Mouse (Mus musculus) forebrain, postnatal 0 days (tissue): ENCODE measurements around the gene Srbd1. TPM values are rescaled to one million over a fixed set of nuclear protein-coding genes. Genes with fewer than 3 reads are reported as not detected.

Source experiments
- ATAC-seq: fragments of 200-750 bp; cut with Nextera tagmentation; 2 replicates; pipeline ENCODE4 v1.8.0; 2017; ENCODE audit warnings: mild to moderate bottlenecking, moderate library complexity
- DNase-seq: peaks from one replicate; pipeline ENCODE4 v3.0.0-alpha.2; 2015
- H3K27ac ChIP-seq: fragments of 300-500 bp; sonication (generic); 2 replicates; pipeline ENCODE4 v1.5.1; 2014; ENCODE audit warnings: low read depth, mild to moderate bottlenecking, antibody characterized with exemption, low read length, moderate library complexity, mixed read lengths
- H3K27me3 ChIP-seq: fragments of 300-500 bp; sonication (generic); 2 replicates; pipeline ENCODE4 v1.6.1; 2014; ENCODE audit warnings: mild to moderate bottlenecking, low read length, mixed read lengths; ENCODE audit not compliant: insufficient read depth
- H3K36me3 ChIP-seq: fragments of 300-500 bp; sonication (generic); 2 replicates; pipeline ENCODE4 v1.6.1; 2014; ENCODE audit warnings: mild to moderate bottlenecking, moderate library complexity; ENCODE audit not compliant: insufficient read depth
- H3K4me1 ChIP-seq: fragments of 300-500 bp; sonication (generic); 2 replicates; pipeline ENCODE4 v1.6.1; 2014; ENCODE audit warnings: antibody characterized with exemption; ENCODE audit not compliant: insufficient read depth
- H3K4me2 ChIP-seq: fragments of 300-500 bp; sonication (generic); 2 replicates; pipeline ENCODE4 v1.6.1; 2014; ENCODE audit warnings: low read depth, mild to moderate bottlenecking, moderate library complexity
- H3K4me3 ChIP-seq: fragments of 300-500 bp; sonication (generic); 2 replicates; pipeline ENCODE4 v1.5.1; 2014; ENCODE audit warnings: low read depth, low read length, mixed read lengths
- H3K9ac ChIP-seq: fragments of 300-500 bp; sonication (generic); 2 replicates; pipeline ENCODE4 v1.6.1; 2014; ENCODE audit warnings: mild to moderate bottlenecking
- H3K9me3 ChIP-seq: fragments of 300-500 bp; sonication (generic); 2 replicates; pipeline ENCODE4 v1.6.1; 2016; ENCODE audit warnings: low read length
- CTCF ChIP-seq: sonication (generic); IDR thresholded peaks from 2 replicates; pipeline ENCODE4 v1.5.1; 2016; ENCODE audit warnings: antibody characterized with exemption, control low read depth, low read depth
- WGBS: fragments of 180-500 bp; shearing (Covaris S2); extraction: QIAGEN DNeasy Blood & Tissue Kit; methylation state at CpG from one replicate; pipeline ENCODE4 v1.1.7; 2014; 5-methylcytosine and 5-hydroxymethylcytosine counted together
- polyA plus RNA-seq: library from polyadenylated mRNA; unstranded; fragments of >200 nt; fragmentation: Nextera tagmentation; extraction: Ambion mirVana; gene quantifications from 2 replicates; pipeline ENCODE4 v1.2.1, GENCODE M21; 2015
- total RNA-seq: library from RNA; depleted of rRNA; stranded (reverse); fragments of >200 nt; gene quantifications from 2 replicates; pipeline ENCODE4 v1.2.3, GENCODE M21; 2014

Srbd1 gene
- total and polyA plus RNA-seq, 2 experiments from 2014 or later = 9.4 to 20.8 TPM

DNA sequence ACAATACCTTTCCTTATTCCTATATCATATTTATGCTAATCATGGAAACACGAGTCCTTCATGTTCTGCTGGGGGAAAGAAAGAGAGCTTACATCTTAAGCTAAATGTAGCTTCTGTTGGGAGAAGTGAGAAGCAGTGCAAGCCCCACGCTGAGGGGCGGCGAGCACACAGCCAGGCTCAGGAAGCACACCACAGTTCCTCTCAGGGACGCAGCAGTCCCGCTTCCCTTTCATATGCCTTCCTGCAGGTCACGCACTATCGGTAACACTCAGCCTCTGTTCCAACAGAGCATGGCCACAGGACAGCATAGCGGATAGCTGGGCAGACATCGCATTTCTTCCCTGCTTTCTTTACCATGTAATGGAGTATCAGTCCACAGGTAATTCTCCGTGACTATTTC, 66.9 kb downstream of the Srbd1 start:
- DNase-seq (no peak), ATAC-seq (no peak)
- Histone ChIP-seq H3K27ac (no peak overlapping the region), H3K9ac (no peak overlapping the region), H3K4me2 (no peak overlapping the region), H3K27me3 (no peaks in the 10 kb centered on the region), H3K4me1 (no peaks in the 10 kb centered on the region), H3K4me3 (no peak overlapping the region), H3K9me3 (no peaks in the 10 kb centered on the region), H3K36me3 (no peaks in the 10 kb centered on the region)
- no peak for TF ChIP-seq CTCF
- WGBS = 80% methylated on average over 11 of the region's 11 CpGs

DNA sequence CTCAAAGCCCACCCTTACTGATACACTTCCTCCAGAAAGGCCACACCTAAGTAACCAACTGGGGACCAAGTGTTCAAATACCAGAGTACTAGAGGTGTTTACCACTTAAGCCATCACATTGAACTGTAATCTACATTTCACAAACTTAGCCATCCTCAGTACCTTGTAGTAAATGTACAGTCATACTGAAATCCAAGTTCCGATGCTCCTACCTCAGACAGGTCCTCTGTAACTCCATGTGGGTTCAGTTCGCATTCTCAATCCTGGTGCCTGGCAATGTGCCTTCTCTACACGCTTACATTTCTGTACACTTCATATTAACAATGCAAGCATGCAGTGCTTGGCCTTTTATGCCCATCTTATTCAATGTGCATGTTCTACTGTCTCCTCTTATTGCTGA, 77.5 kb downstream of the Srbd1 start:
- no peaks in the 10 kb centered on the region for H3K9me3 ChIP-seq
- no peak overlapping the region for H3K9ac ChIP-seq
- no peak overlapping the region for H3K4me2 ChIP-seq
- ATAC-seq = no peak
- no peak overlapping the region for H3K4me3 ChIP-seq
- no peak for TF ChIP-seq CTCF
- 93% methylated on average over 3 of the region's 3 CpGs for WGBS
- no peaks in the 10 kb centered on the region for H3K27me3 ChIP-seq
- no peak overlapping the region for H3K27ac ChIP-seq
- no peak for DNase-seq
- no peaks in the 10 kb centered on the region for H3K36me3 ChIP-seq
- H3K4me1 ChIP-seq = no peaks in the 10 kb centered on the region

DNA sequence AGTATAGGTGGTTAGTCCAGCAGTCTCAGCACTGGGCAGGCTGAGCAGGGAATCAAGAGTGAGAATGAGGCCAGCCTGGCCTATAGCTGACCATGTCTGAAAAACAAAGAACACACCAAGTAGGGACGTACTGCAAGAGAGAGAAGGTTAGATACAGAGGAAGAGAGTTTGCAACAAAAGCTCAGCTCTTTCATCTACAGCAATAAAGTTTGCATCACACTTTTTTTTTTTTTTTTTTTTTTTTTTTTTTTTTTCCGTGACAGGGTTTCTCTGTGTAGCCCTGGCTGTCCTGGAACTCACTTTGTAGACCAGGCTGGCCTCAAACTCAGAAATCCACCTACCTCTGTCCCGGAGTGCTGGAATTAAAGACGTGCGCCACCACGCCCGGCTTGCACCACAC, 79.1 kb downstream of the Srbd1 start:
- Histone ChIP-seq H3K27ac (no peak overlapping the region), H3K27me3 (no peaks in the 10 kb centered on the region), H3K4me3 (no peak overlapping the region), H3K36me3 (no peaks in the 10 kb centered on the region), H3K4me2 (no peak overlapping the region), H3K9me3 (no peaks in the 10 kb centered on the region), H3K9ac (no peak overlapping the region), H3K4me1 (no peaks in the 10 kb centered on the region)
- WGBS = 95% methylated on average over 7 of the region's 7 CpGs
- ATAC-seq = no peak
- DNase-seq = no peak
- no peak for TF ChIP-seq CTCF

DNA sequence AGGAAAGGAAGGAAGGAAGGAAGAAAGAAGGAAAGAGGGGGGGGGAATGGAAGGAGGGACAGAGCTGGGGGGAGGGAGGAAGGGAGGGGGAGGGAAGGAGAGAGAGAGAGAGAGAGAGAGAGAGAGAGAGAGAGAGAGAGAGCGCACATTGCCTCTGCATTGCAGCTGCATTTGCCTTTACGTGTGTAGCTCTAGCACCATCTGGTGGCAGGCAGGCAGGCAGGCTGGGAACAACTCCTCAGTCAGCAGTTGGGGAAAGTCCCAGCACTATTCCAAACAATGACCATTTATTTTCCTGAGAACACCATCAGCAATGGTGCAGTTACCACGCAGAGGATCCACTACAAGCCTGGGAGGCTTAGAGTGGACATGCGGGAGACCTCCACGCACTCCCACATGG, 81.5 kb downstream of the Srbd1 start:
- TF ChIP-seq CTCF = peak; percentile 97
- Histone ChIP-seq H3K4me1 (no peaks in the 10 kb centered on the region), H3K27ac (no peak overlapping the region), H3K9me3 (no peaks in the 10 kb centered on the region), H3K27me3 (no peaks in the 10 kb centered on the region), H3K4me2 (no peak overlapping the region), H3K9ac (no peak overlapping the region), H3K36me3 (no peaks in the 10 kb centered on the region), H3K4me3 (no peak overlapping the region)
- ATAC-seq = peak; percentile 82
- peak; percentile 83 for DNase-seq
- WGBS = 20% methylated on average over 5 of the region's 5 CpGs

DNA sequence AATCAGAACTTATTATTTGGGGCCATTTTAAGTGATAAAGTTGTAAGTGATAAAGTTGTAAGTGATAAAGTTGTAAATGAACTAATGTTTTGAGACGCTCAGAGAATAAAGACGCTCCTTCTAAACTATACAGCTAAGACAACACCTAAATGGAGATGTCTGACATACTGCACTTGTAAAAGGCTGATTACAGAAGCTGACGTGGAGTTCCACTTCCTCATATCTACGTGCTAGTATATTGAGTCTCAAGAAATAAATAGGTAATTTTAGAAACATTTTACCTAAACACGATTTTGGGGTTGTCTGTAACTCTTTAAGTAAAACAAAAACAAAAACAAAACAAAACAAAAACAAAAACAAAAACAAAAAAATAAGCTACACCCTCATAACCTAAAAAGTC, 84.1 kb downstream of the Srbd1 start:
- H3K9me3 ChIP-seq = no peaks in the 10 kb centered on the region
- H3K9ac ChIP-seq = no peak overlapping the region
- no peaks in the 10 kb centered on the region for H3K27me3 ChIP-seq
- DNase-seq (no peak), ATAC-seq (no peak)
- H3K4me1 ChIP-seq = no peaks in the 10 kb centered on the region
- 89% methylated on average over 5 of the region's 5 CpGs for WGBS
- H3K4me3 ChIP-seq = no peak overlapping the region
- H3K4me2 ChIP-seq = no peak overlapping the region
- H3K36me3 ChIP-seq = 0 out of 2 replicates have a peak, but pooled peaks cover 3% of the 10 kb centered on the region
- no peak overlapping the region for H3K27ac ChIP-seq
- TF ChIP-seq CTCF = no peak

DNA sequence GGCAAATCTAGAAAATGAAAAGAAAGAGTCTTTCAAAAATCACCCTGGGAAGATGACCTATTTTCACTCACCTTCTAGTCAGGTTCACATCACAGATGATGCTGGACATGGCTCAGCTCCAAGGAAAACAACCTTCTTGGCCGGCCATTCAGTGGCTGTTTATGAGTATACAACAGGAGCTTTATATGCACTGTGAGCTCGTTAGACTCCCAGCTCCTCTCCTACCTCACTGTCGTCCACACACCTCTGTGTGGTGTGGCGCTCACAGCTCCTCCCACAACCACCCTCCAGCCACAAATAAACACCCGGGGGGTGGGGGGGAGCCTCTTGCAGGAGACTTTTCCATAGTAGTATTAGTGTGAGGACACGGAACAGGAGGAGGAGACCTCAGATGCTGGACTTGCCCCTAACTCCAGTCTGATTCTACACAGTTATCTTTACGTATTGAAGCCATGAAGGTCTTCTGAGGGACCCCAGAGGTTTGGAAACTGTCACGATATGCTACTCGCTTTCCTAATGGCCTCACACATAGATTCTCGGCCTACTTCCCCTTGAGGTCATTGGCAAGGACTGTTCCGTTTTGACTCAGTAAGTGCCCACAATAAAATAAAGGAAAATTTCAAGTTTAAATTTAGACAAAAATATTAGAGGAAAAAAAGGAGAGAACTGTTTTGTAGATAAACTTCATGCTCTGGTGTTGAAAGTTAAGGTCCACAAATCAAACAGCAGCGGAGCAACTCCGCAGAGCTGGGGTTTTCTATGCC, 104.6 kb downstream of the Srbd1 start:
- WGBS = 62% methylated on average over 13 of the region's 13 CpGs
- ATAC-seq (no peak), DNase-seq (no peak)
- H3K4me3 ChIP-seq = no peak overlapping the region
- no peaks in the 10 kb centered on the region for H3K27me3 ChIP-seq
- no peaks in the 10 kb centered on the region for H3K4me1 ChIP-seq
- no peaks in the 10 kb centered on the region for H3K36me3 ChIP-seq
- no peak overlapping the region for H3K27ac ChIP-seq
- no peak overlapping the region for H3K4me2 ChIP-seq
- H3K9ac ChIP-seq = no peak overlapping the region
- no peaks in the 10 kb centered on the region for H3K9me3 ChIP-seq
- TF ChIP-seq CTCF = no peak

DNA sequence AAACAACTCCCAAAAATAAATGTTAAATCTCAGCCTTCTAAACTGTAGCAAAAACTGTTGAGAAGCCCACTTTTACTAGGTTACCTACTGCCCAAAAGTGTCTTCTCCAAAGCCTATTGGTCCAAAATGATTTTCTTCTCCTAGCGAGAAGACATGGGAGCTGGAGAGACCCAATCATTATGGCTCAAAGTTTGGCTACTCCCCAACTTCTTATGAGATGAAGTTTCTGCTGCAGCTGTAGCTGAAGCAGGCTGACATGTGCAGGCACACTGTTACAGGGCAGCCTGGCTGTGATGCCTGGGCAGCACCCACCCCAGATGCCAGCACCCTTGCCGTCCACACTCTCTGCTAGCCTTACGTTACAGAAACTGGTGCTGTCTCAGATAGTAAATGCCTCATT, 105.2 kb downstream of the Srbd1 start:
- Histone ChIP-seq H3K27me3 (no peaks in the 10 kb centered on the region), H3K4me1 (no peaks in the 10 kb centered on the region), H3K9me3 (no peaks in the 10 kb centered on the region), H3K36me3 (no peaks in the 10 kb centered on the region), H3K9ac (no peak overlapping the region), H3K4me2 (no peak overlapping the region), H3K4me3 (no peak overlapping the region), H3K27ac (no peak overlapping the region)
- WGBS = 51% methylated on average over 3 of the region's 3 CpGs
- DNase-seq (no peak), ATAC-seq (no peak)
- no peak for TF ChIP-seq CTCF
